In the genomic region with DNA sequence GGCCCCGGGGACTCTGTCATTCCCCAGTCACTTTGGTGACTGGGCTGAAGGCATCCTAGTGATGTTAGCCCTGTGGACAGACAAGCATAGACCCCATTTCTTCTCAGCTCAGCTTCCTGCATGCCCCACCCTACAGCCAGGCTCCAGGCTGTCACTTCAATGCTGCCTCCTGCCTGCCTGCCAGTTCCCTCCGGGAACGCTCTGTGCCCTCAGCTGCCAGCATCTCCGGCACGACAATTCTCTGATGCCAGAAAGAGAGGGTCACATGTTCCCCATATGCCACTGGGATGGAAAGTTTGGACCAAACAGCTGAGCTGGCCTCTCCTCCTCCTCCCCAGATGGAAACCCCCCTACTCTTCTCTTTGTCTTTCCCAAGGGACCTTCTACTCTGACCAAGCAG, we compare ENCODE assay signal across 15 mouse cellular contexts. TPM values are rescaled to one million over a fixed set of nuclear protein-coding genes. Genes with fewer than 3 reads are reported as not detected.
DNase-seq lines count a peak whose midpoint lies in the region; ATAC-seq and TF ChIP-seq lines count a peak whose summit lies in the region.
"Had no signal": no experiment of that assay in that cellular context is flagged by ENCODE, and none has a peak within 500 bp of the region (broad histone marks: within the 10 kb centered on the region; RNA-seq: fewer than 3 reads in every experiment).

No protein-coding gene starts in this region.

- no peak overlapping the region for H3K4me3 ChIP-seq in midbrain, postnatal 0 days (ENCODE audit: low read depth, low read length)
- H3K4me3 ChIP-seq in midbrain, embryonic 15.5 days, result no peak overlapping the region
- H3K4me3 ChIP-seq: intestine, embryonic 15.5 days; limb, embryonic 15.5 days; neural tube, embryonic 13.5 days had no signal

- WGBS in midbrain, postnatal 0 days, result 66% methylated on average over 5 of the region's 5 CpGs
- WGBS in midbrain, embryonic 15.5 days, result 71% methylated on average over 5 of the region's 5 CpGs

- H3K27ac ChIP-seq in midbrain, postnatal 0 days (ENCODE audit: low read depth, low read length), result no peak overlapping the region
- H3K27ac ChIP-seq in midbrain, embryonic 15.5 days, result no peak overlapping the region
- H3K27ac ChIP-seq: intestine, embryonic 15.5 days; kidney, postnatal 0 days; limb, embryonic 15.5 days; neural tube, embryonic 13.5 days had no signal

- no peaks in the 10 kb centered on the region for H3K9me3 ChIP-seq in midbrain, postnatal 0 days (ENCODE audit: low read length)
- no peaks in the 10 kb centered on the region for H3K9me3 ChIP-seq in midbrain, embryonic 15.5 days
- H3K9me3 ChIP-seq: intestine, embryonic 15.5 days; limb, embryonic 15.5 days; neural tube, embryonic 13.5 days had no signal

- no peak for DNase-seq in frontal cortex, postnatal 25 days (ENCODE audit: low spot score in 2 of 2)
- peak; percentile 46 for DNase-seq in midbrain, postnatal 0 days (ENCODE audit: low spot score)
- DNase-seq in cerebellum, postnatal 10 days, result peak; percentile 64 to 72
- DNase-seq in layer of hippocampus, postnatal 10 days (ENCODE audit: low spot score in 2 of 2), result peak; percentile 59 to 67
- no peak for DNase-seq in thymus, postnatal 0 days (ENCODE audit: low spot score)
- no peak for DNase-seq in adrenal gland, adult 8-10 months

- no peak for TF ChIP-seq CTCF in midbrain, postnatal 0 days (IDR thresholded peaks at IDR 0.05)

- ATAC-seq in frontal cortex, adult (ENCODE audit: low TSS enrichment), result peak; percentile 62
- no peak for ATAC-seq in midbrain, postnatal 0 days (ENCODE audit: low FRiP score)
- ATAC-seq in midbrain, embryonic 15.5 days (replicated peaks), result no peak
- ATAC-seq: intestine, embryonic 15.5 days had no signal

- no peaks in the 10 kb centered on the region for H3K27me3 ChIP-seq in midbrain, postnatal 0 days (ENCODE audit: insufficient read depth, low read length)
- H3K27me3 ChIP-seq in midbrain, embryonic 15.5 days (replicated peaks), result no peaks in the 10 kb centered on the region
- H3K27me3 ChIP-seq: intestine, embryonic 15.5 days; neural tube, embryonic 13.5 days had no signal

- H3K36me3 ChIP-seq in midbrain, postnatal 0 days (ENCODE audit: insufficient read depth, low read length), result no peaks in the 10 kb centered on the region
- no peaks in the 10 kb centered on the region for H3K36me3 ChIP-seq in midbrain, embryonic 15.5 days (replicated peaks)
- H3K36me3 ChIP-seq: intestine, embryonic 15.5 days; limb, embryonic 15.5 days; neural tube, embryonic 13.5 days had no signal

- no peak overlapping the region for H3K9ac ChIP-seq in midbrain, postnatal 0 days (replicated peaks; ENCODE audit: low read length, poor library complexity, severe bottlenecking)
- no peak overlapping the region for H3K9ac ChIP-seq in midbrain, embryonic 15.5 days
- H3K9ac ChIP-seq: intestine, embryonic 15.5 days; limb, embryonic 15.5 days; neural tube, embryonic 13.5 days had no signal

- H3K4me1 ChIP-seq in midbrain, postnatal 0 days (ENCODE audit: insufficient read depth, low read length), result no peaks in the 10 kb centered on the region
- H3K4me1 ChIP-seq in midbrain, embryonic 15.5 days, result no peaks in the 10 kb centered on the region

- H3K4me2 ChIP-seq in midbrain, postnatal 0 days (ENCODE audit: low read depth, low read length, poor library complexity, severe bottlenecking), result no peak overlapping the region
- no peak overlapping the region for H3K4me2 ChIP-seq in midbrain, embryonic 15.5 days
- H3K4me2 ChIP-seq: intestine, embryonic 15.5 days; limb, embryonic 15.5 days; neural tube, embryonic 13.5 days had no signal

RNA-seq across cellular contexts. Expression of a gene that starts 49.5 kb away (rescaled TPM):
- 19.8 and 21.5 TPM in 2 replicates for total RNA-seq in midbrain, postnatal 0 days (2014; rRNA removed)
- 13.2 and 16.5 TPM in 2 replicates for polyA plus RNA-seq in midbrain, postnatal 0 days (2015; fragmentation: Nextera tagmentation; extraction: Ambion mirVana)
- polyA plus RNA-seq in midbrain, embryonic 15.5 days (2015; fragmentation: Nextera tagmentation; extraction: Ambion mirVana), result 20.1 and 22.6 TPM in 2 replicates
- total RNA-seq in layer of hippocampus, postnatal 10 days (2021), result 10 to 100 TPM; 53.3 to 55.7 TPM
- 4.9 and 5.6 TPM in 2 replicates for polyA plus RNA-seq in thymus, postnatal 0 days (2015; fragmentation: Nextera tagmentation; extraction: Ambion mirVana)
- 10 to 100 TPM; 39.5 to 48.5 (median 45.8) TPM for total RNA-seq in adrenal gland, adult 8-10 months (2022)
- total RNA-seq: granulocyte monocyte progenitor cell, adult 5-6 weeks; hematopoietic stem cell, adult 5-6 weeks; monocyte, adult 5-6 weeks had no signal

Comparison
In these comparisons a context has a peak if more than half of its experiments do, and no peak if none do; other contexts are left out.
1. DNase-seq: peak in midbrain, postnatal 0 days (single experiment), cerebellum, postnatal 10 days (2 of 2) and layer of hippocampus, postnatal 10 days (2 of 2); none in frontal cortex, postnatal 25 days (0 of 2), thymus, postnatal 0 days (single experiment) and adrenal gland, adult 8-10 months (single experiment).